Mouse (Mus musculus) mature B cell (primary cell): ENCODE measurements around the gene Fscn3.

Source experiments
- in situ Hi-C: fragments of 300-500 bp; cut with MboI; formaldehyde crosslinking; loops from 2 replicates; pipeline ENCODE4 v1.14.3; 2019

The Fscn3 gene

GRCm38 (mm10) chr6:28486905-28487304 is 59.3 kb downstream of the Fscn3 start:
- in situ Hi-C loops: no loop called here
